Mouse (Mus musculus): ENCODE results near the gene Gxylt2. TPM values are rescaled to one million over a fixed set of nuclear protein-coding genes. Genes with fewer than 3 reads are reported as not detected.
A peak's percentile ranks its signal among the peaks of the same experiment; 100 is the strongest.

Gxylt2 gene
- polyA plus RNA-seq, 1 experiment from 2014 or later = 1.4 TPM

GRCm38 (mm10) chr6:100802381-100803083 is 98.0 kb downstream of the Gxylt2 start:
- H3K4me2 ChIP-seq (ENCODE audit: low read depth, low read length) = no peak overlapping the region
- WGBS = 49% methylated on average over 13 of the region's 13 CpGs
- H3K27me3 ChIP-seq (ENCODE audit: control insufficient read depth, insufficient read depth, low read length) = no peaks in the 10 kb centered on the region
- ATAC-seq (ENCODE audit: insufficient read depth, low FRiP score) = no peak
- H3K4me3 ChIP-seq (replicated peaks; ENCODE audit: low read length) = no peak overlapping the region
- H3K27ac ChIP-seq (ENCODE audit: low read length) = no peak overlapping the region
- peaks cover 8% of the 10 kb centered on the region; the same call in 1 of the 2 replicates for H3K4me1 ChIP-seq (ENCODE audit: control insufficient read depth, insufficient read depth, low read length)
- no peak overlapping the region for H3K9ac ChIP-seq (ENCODE audit: low read length)
- no peaks in the 10 kb centered on the region for H3K36me3 ChIP-seq (ENCODE audit: control insufficient read depth, insufficient read depth, low read length)
- no peaks in the 10 kb centered on the region for H3K9me3 ChIP-seq (replicated peaks; ENCODE audit: control insufficient read depth, low read length)

GRCm38 (mm10) chr6:100803250-100803649 is 98.7 kb downstream of the Gxylt2 start:
- Histone ChIP-seq H3K4me3 (replicated peaks; ENCODE audit: low read length) (no peak overlapping the region), H3K4me2 (ENCODE audit: low read depth, low read length) (no peak overlapping the region), H3K9ac (ENCODE audit: low read length) (no peak overlapping the region), H3K4me1 (ENCODE audit: control insufficient read depth, insufficient read depth, low read length) (peaks cover 8% of the 10 kb centered on the region; the same call in 1 of the 2 replicates), H3K27ac (ENCODE audit: low read length) (no peak overlapping the region), H3K36me3 (ENCODE audit: control insufficient read depth, insufficient read depth, low read length) (no peaks in the 10 kb centered on the region), H3K27me3 (ENCODE audit: control insufficient read depth, insufficient read depth, low read length) (no peaks in the 10 kb centered on the region), H3K9me3 (replicated peaks; ENCODE audit: control insufficient read depth, low read length) (no peaks in the 10 kb centered on the region)
- ATAC-seq (ENCODE audit: insufficient read depth, low FRiP score) = no peak
- WGBS = 73% methylated on average over 3 of the region's 3 CpGs

- H3K36me3 ChIP-seq (ENCODE audit: control insufficient read depth, insufficient read depth, low read length) = no peaks in the 10 kb centered on the region
- WGBS = 89% methylated on average over 9 of the region's 9 CpGs
- H3K4me2 ChIP-seq (ENCODE audit: low read depth, low read length) = no peak overlapping the region
- no peak overlapping the region for H3K27ac ChIP-seq (ENCODE audit: low read length)
- H3K4me3 ChIP-seq (replicated peaks; ENCODE audit: low read length) = no peak overlapping the region
- H3K9me3 ChIP-seq (replicated peaks; ENCODE audit: control insufficient read depth, low read length) = no peaks in the 10 kb centered on the region
- no peak for ATAC-seq (ENCODE audit: insufficient read depth, low FRiP score)
- H3K4me1 ChIP-seq (ENCODE audit: control insufficient read depth, insufficient read depth, low read length) = no peaks in the 10 kb centered on the region
- no peak overlapping the region for H3K9ac ChIP-seq (ENCODE audit: low read length)
- H3K27me3 ChIP-seq (ENCODE audit: control insufficient read depth, insufficient read depth, low read length) = no peaks in the 10 kb centered on the region
Measured at GRCm38 (mm10) chr6:100807187-100807586, 102.7 kb downstream of the Gxylt2 start.

GRCm38 (mm10) chr6:100807746-100808145 is 103.2 kb downstream of the Gxylt2 start:
- Histone ChIP-seq H3K27me3 (ENCODE audit: control insufficient read depth, insufficient read depth, low read length) (no peaks in the 10 kb centered on the region), H3K27ac (ENCODE audit: low read length) (no peak overlapping the region), H3K4me1 (ENCODE audit: control insufficient read depth, insufficient read depth, low read length) (no peaks in the 10 kb centered on the region), H3K36me3 (ENCODE audit: control insufficient read depth, insufficient read depth, low read length) (no peaks in the 10 kb centered on the region), H3K9me3 (replicated peaks; ENCODE audit: control insufficient read depth, low read length) (no peaks in the 10 kb centered on the region), H3K4me3 (replicated peaks; ENCODE audit: low read length) (no peak overlapping the region), H3K4me2 (ENCODE audit: low read depth, low read length) (no peak overlapping the region), H3K9ac (ENCODE audit: low read length) (no peak overlapping the region)
- 32% methylated on average over 1 of the region's 1 CpGs for WGBS
- no peak for ATAC-seq (ENCODE audit: insufficient read depth, low FRiP score)

- 86% methylated on average over 6 of the region's 6 CpGs for WGBS
- no peak overlapping the region for H3K9ac ChIP-seq (ENCODE audit: low read length)
- H3K36me3 ChIP-seq (ENCODE audit: control insufficient read depth, insufficient read depth, low read length) = no peaks in the 10 kb centered on the region
- no peak for ATAC-seq (ENCODE audit: insufficient read depth, low FRiP score)
- H3K4me2 ChIP-seq (ENCODE audit: low read depth, low read length) = no peak overlapping the region
- no peaks in the 10 kb centered on the region for H3K4me1 ChIP-seq (ENCODE audit: control insufficient read depth, insufficient read depth, low read length)
- H3K27ac ChIP-seq (ENCODE audit: low read length) = no peak overlapping the region
- no peaks in the 10 kb centered on the region for H3K27me3 ChIP-seq (ENCODE audit: control insufficient read depth, insufficient read depth, low read length)
- H3K9me3 ChIP-seq (replicated peaks; ENCODE audit: control insufficient read depth, low read length) = no peaks in the 10 kb centered on the region
- no peak overlapping the region for H3K4me3 ChIP-seq (replicated peaks; ENCODE audit: low read length)
Measured at GRCm38 (mm10) chr6:100808221-100808778, 103.8 kb downstream of the Gxylt2 start.

GRCm38 (mm10) chr6:100810117-100810516 is 105.6 kb downstream of the Gxylt2 start:
- Histone ChIP-seq H3K27me3 (ENCODE audit: control insufficient read depth, insufficient read depth, low read length) (no peaks in the 10 kb centered on the region), H3K9ac (ENCODE audit: low read length) (no peak overlapping the region), H3K36me3 (ENCODE audit: control insufficient read depth, insufficient read depth, low read length) (no peaks in the 10 kb centered on the region), H3K27ac (ENCODE audit: low read length) (no peak overlapping the region), H3K9me3 (replicated peaks; ENCODE audit: control insufficient read depth, low read length) (no peaks in the 10 kb centered on the region), H3K4me2 (ENCODE audit: low read depth, low read length) (no peak overlapping the region), H3K4me1 (ENCODE audit: control insufficient read depth, insufficient read depth, low read length) (no peaks in the 10 kb centered on the region), H3K4me3 (replicated peaks; ENCODE audit: low read length) (no peak overlapping the region)
- 87% methylated on average over 4 of the region's 4 CpGs for WGBS
- ATAC-seq (ENCODE audit: insufficient read depth, low FRiP score) = no peak

GRCm38 (mm10) chr6:100811731-100812130 is 107.2 kb downstream of the Gxylt2 start:
- no peaks in the 10 kb centered on the region for H3K36me3 ChIP-seq (ENCODE audit: control insufficient read depth, insufficient read depth, low read length)
- H3K9me3 ChIP-seq (replicated peaks; ENCODE audit: control insufficient read depth, low read length) = no peaks in the 10 kb centered on the region
- no peak overlapping the region for H3K4me2 ChIP-seq (ENCODE audit: low read depth, low read length)
- H3K9ac ChIP-seq (ENCODE audit: low read length) = no peak overlapping the region
- no peak overlapping the region for H3K27ac ChIP-seq (ENCODE audit: low read length)
- no peak overlapping the region for H3K4me3 ChIP-seq (replicated peaks; ENCODE audit: low read length)
- WGBS = 84% methylated on average over 3 of the region's 3 CpGs
- no peaks in the 10 kb centered on the region for H3K27me3 ChIP-seq (ENCODE audit: control insufficient read depth, insufficient read depth, low read length)
- no peaks in the 10 kb centered on the region for H3K4me1 ChIP-seq (ENCODE audit: control insufficient read depth, insufficient read depth, low read length)
- no peak for ATAC-seq (ENCODE audit: insufficient read depth, low FRiP score)

GRCm38 (mm10) chr6:100821367-100821766 is 116.8 kb downstream of the Gxylt2 start:
- no peaks in the 10 kb centered on the region for H3K36me3 ChIP-seq (ENCODE audit: control insufficient read depth, insufficient read depth, low read length)
- H3K4me3 ChIP-seq (replicated peaks; ENCODE audit: low read length) = no peak overlapping the region
- H3K9ac ChIP-seq (ENCODE audit: low read length) = no peak overlapping the region
- ATAC-seq (ENCODE audit: insufficient read depth, low FRiP score) = peak; percentile 60; the same call in 1 of the 2 replicates
- H3K27me3 ChIP-seq (ENCODE audit: control insufficient read depth, insufficient read depth, low read length) = no peaks in the 10 kb centered on the region
- no peak overlapping the region for H3K4me2 ChIP-seq (ENCODE audit: low read depth, low read length)
- no peaks in the 10 kb centered on the region; the same call in 1 of the 2 replicates for H3K4me1 ChIP-seq (ENCODE audit: control insufficient read depth, insufficient read depth, low read length)
- WGBS = 57% methylated on average over 2 of the region's 2 CpGs
- no peak overlapping the region for H3K27ac ChIP-seq (ENCODE audit: low read length)
- no peaks in the 10 kb centered on the region for H3K9me3 ChIP-seq (replicated peaks; ENCODE audit: control insufficient read depth, low read length)

GRCm38 (mm10) chr6:100823356-100823755 is 118.8 kb downstream of the Gxylt2 start:
- Histone ChIP-seq H3K4me2 (ENCODE audit: low read depth, low read length) (no peak overlapping the region), H3K4me3 (replicated peaks; ENCODE audit: low read length) (no peak overlapping the region), H3K9me3 (replicated peaks; ENCODE audit: control insufficient read depth, low read length) (no peaks in the 10 kb centered on the region), H3K27me3 (ENCODE audit: control insufficient read depth, insufficient read depth, low read length) (no peaks in the 10 kb centered on the region), H3K4me1 (ENCODE audit: control insufficient read depth, insufficient read depth, low read length) (no peaks in the 10 kb centered on the region; the same call in 1 of the 2 replicates), H3K36me3 (ENCODE audit: control insufficient read depth, insufficient read depth, low read length) (no peaks in the 10 kb centered on the region), H3K27ac (ENCODE audit: low read length) (no peak overlapping the region), H3K9ac (ENCODE audit: low read length) (no peak overlapping the region)
- 85% methylated on average over 1 of the region's 1 CpGs for WGBS
- no peak for ATAC-seq (ENCODE audit: insufficient read depth, low FRiP score)

Data from stomach, embryonic 16.5 days (tissue).